13 mouse cellular contexts compared by ENCODE assay signal in the genomic region with DNA sequence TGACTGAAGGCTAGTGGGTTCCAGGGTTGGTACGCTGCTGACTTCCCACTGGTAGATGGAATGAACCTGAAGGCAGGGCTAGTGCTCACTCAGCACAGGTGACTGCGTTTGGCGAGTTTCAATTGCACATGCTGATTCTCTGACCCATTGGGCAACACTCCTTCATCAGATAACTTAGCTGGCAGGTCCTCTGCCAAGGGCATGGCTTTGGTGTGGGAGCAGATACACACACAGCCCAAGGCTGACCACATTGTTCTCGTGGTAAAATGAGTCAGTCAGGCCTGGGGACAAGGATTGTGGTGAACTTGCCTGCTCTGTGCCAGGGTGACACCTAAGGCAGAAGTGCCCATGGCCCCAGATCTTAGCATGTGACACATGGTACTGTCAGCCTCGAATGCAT.
DNase-seq lines count a peak whose midpoint lies in the region; ATAC-seq lines count a peak whose summit lies in the region.
"Had no signal": no experiment of that assay in that cellular context is flagged by ENCODE, and none has a peak within 500 bp of the region (broad histone marks: within the 10 kb centered on the region; RNA-seq: fewer than 3 reads in every experiment).

No protein-coding gene starts in this region.

- 80% methylated on average over 5 of the region's 5 CpGs for WGBS in forebrain, embryonic 13.5 days
- 84% methylated on average over 5 of the region's 5 CpGs for WGBS in forebrain, embryonic 16.5 days
- 62% methylated on average over 5 of the region's 5 CpGs for WGBS in liver, embryonic 12.5 days (ENCODE audit: insufficient replicate concordance)
- 72% methylated on average over 5 of the region's 5 CpGs for WGBS in liver, embryonic 11.5 days
- 91% methylated on average over 5 of the region's 5 CpGs for WGBS in hindbrain, embryonic 13.5 days

- H3K36me3 ChIP-seq in forebrain, embryonic 13.5 days (ENCODE audit: poor library complexity, severe bottlenecking) = peaks cover 6% of the 10 kb centered on the region
- H3K36me3 ChIP-seq in forebrain, embryonic 16.5 days (ENCODE audit: control insufficient read depth, insufficient read depth) = no peaks in the 10 kb centered on the region
- H3K36me3 ChIP-seq in liver, embryonic 12.5 days = no peaks in the 10 kb centered on the region; the same call in 1 of the 2 replicates
- H3K36me3 ChIP-seq in liver, embryonic 11.5 days (ENCODE audit: control insufficient read depth, insufficient read depth, low read length) = no peaks in the 10 kb centered on the region; the same call in 1 of the 2 replicates
- H3K36me3 ChIP-seq in hindbrain, embryonic 13.5 days = no peaks in the 10 kb centered on the region; the same call in 1 of the 2 replicates

- no peak overlapping the region for H3K27ac ChIP-seq in forebrain, embryonic 13.5 days
- H3K27ac ChIP-seq in forebrain, embryonic 16.5 days (ENCODE audit: low read length) = no peak overlapping the region
- H3K27ac ChIP-seq in liver, embryonic 12.5 days = peak overlapping the region; percentile 45; the same call in 1 of the 2 replicates
- no peak overlapping the region for H3K27ac ChIP-seq in liver, embryonic 11.5 days (ENCODE audit: low read depth, low read length)
- H3K27ac ChIP-seq in hindbrain, embryonic 13.5 days = no peak overlapping the region

- no peaks in the 10 kb centered on the region for H3K9me3 ChIP-seq in forebrain, embryonic 13.5 days (replicated peaks)
- no peaks in the 10 kb centered on the region for H3K9me3 ChIP-seq in forebrain, embryonic 16.5 days (ENCODE audit: control insufficient read depth, low read length)
- no peaks in the 10 kb centered on the region for H3K9me3 ChIP-seq in liver, embryonic 12.5 days (replicated peaks)
- no peaks in the 10 kb centered on the region for H3K9me3 ChIP-seq in liver, embryonic 11.5 days (ENCODE audit: control insufficient read depth, low read length)
- no peaks in the 10 kb centered on the region for H3K9me3 ChIP-seq in hindbrain, embryonic 13.5 days
- H3K9me3 ChIP-seq: heart, embryonic 12.5 days had no signal

- no peak overlapping the region for H3K9ac ChIP-seq in forebrain, embryonic 13.5 days
- no peak overlapping the region for H3K9ac ChIP-seq in forebrain, embryonic 16.5 days (replicated peaks; ENCODE audit: low read depth, low read length)
- no peak overlapping the region for H3K9ac ChIP-seq in liver, embryonic 12.5 days
- no peak overlapping the region for H3K9ac ChIP-seq in liver, embryonic 11.5 days (ENCODE audit: low read depth, low read length)
- no peak overlapping the region for H3K9ac ChIP-seq in hindbrain, embryonic 13.5 days
- H3K9ac ChIP-seq: heart, embryonic 12.5 days; lung, embryonic 14.5 days had no signal

- ATAC-seq in forebrain, embryonic 13.5 days = peak; percentile 30; the same call in 1 of the 2 replicates
- ATAC-seq in forebrain, embryonic 16.5 days = no peak
- no peak for ATAC-seq in liver, embryonic 12.5 days
- ATAC-seq in liver, embryonic 11.5 days (replicated peaks; ENCODE audit: low FRiP score) = no peak
- ATAC-seq in megakaryocyte-erythroid progenitor cell, adult 5-6 weeks (replicated peaks; ENCODE audit: low FRiP score, low TSS enrichment, poor library complexity, severe bottlenecking) = peak; percentile 24; the same call in 1 of the 2 replicates
- ATAC-seq in hindbrain, embryonic 13.5 days (ENCODE audit: low FRiP score) = no peak
- ATAC-seq: hindbrain, embryonic 16.5 days had no signal

- peaks cover 33% of the 10 kb centered on the region for H3K4me1 ChIP-seq in forebrain, embryonic 13.5 days
- H3K4me1 ChIP-seq in forebrain, embryonic 16.5 days (replicated peaks; ENCODE audit: control insufficient read depth, insufficient read depth, low read length) = peaks cover 18% of the 10 kb centered on the region
- H3K4me1 ChIP-seq in liver, embryonic 12.5 days = peaks cover 97% of the 10 kb centered on the region
- H3K4me1 ChIP-seq in liver, embryonic 11.5 days (replicated peaks; ENCODE audit: control insufficient read depth, insufficient read depth, low read length) = peaks cover 56% of the 10 kb centered on the region
- H3K4me1 ChIP-seq in hindbrain, embryonic 13.5 days (replicated peaks) = peaks cover 51% of the 10 kb centered on the region

- DNase-seq in liver, embryonic 11.5 days (ENCODE audit: low spot score) = no peak
- peak; percentile 47 for DNase-seq in adrenal gland, postnatal 25 days
- no peak for DNase-seq in right cerebral cortex, postnatal 4 days
- DNase-seq: lung, embryonic 14.5 days; midbrain, embryonic 14.5 days; spleen, adult 18-20 months had no signal

- H3K4me3 ChIP-seq in forebrain, embryonic 13.5 days = no peak overlapping the region
- H3K4me3 ChIP-seq in forebrain, embryonic 16.5 days (replicated peaks; ENCODE audit: low read length) = no peak overlapping the region
- no peak overlapping the region for H3K4me3 ChIP-seq in liver, embryonic 12.5 days
- no peak overlapping the region for H3K4me3 ChIP-seq in liver, embryonic 11.5 days (ENCODE audit: low read depth, low read length)
- no peak overlapping the region for H3K4me3 ChIP-seq in hindbrain, embryonic 13.5 days
- H3K4me3 ChIP-seq: heart, embryonic 12.5 days had no signal

- H3K27me3 ChIP-seq in forebrain, embryonic 13.5 days = no peaks in the 10 kb centered on the region
- H3K27me3 ChIP-seq in forebrain, embryonic 16.5 days (replicated peaks; ENCODE audit: control insufficient read depth, insufficient read depth, low read length) = no peaks in the 10 kb centered on the region
- no peaks in the 10 kb centered on the region for H3K27me3 ChIP-seq in liver, embryonic 12.5 days (replicated peaks)
- no peaks in the 10 kb centered on the region for H3K27me3 ChIP-seq in liver, embryonic 11.5 days (replicated peaks; ENCODE audit: control insufficient read depth, insufficient read depth, low read length)
- H3K27me3 ChIP-seq in hindbrain, embryonic 13.5 days = no peaks in the 10 kb centered on the region

- H3K4me2 ChIP-seq in forebrain, embryonic 13.5 days = no peak overlapping the region
- no peak overlapping the region for H3K4me2 ChIP-seq in forebrain, embryonic 16.5 days (ENCODE audit: low read length)
- no peak overlapping the region for H3K4me2 ChIP-seq in liver, embryonic 12.5 days
- H3K4me2 ChIP-seq in liver, embryonic 11.5 days = no peak overlapping the region
- no peak overlapping the region for H3K4me2 ChIP-seq in hindbrain, embryonic 13.5 days
- H3K4me2 ChIP-seq: heart, embryonic 12.5 days; lung, embryonic 14.5 days had no signal

Comparison
In these comparisons a context has a peak if more than half of its experiments do, and no peak if none do; other contexts are left out.
1. ATAC-seq: peak in forebrain, embryonic 13.5 days (single experiment) and megakaryocyte-erythroid progenitor cell, adult 5-6 weeks (single experiment); none in forebrain, embryonic 16.5 days (single experiment), liver, embryonic 12.5 days (single experiment), liver, embryonic 11.5 days (single experiment) and hindbrain, embryonic 13.5 days (single experiment).